1 mouse cellular context compared by ENCODE assay signal in the genomic region with DNA sequence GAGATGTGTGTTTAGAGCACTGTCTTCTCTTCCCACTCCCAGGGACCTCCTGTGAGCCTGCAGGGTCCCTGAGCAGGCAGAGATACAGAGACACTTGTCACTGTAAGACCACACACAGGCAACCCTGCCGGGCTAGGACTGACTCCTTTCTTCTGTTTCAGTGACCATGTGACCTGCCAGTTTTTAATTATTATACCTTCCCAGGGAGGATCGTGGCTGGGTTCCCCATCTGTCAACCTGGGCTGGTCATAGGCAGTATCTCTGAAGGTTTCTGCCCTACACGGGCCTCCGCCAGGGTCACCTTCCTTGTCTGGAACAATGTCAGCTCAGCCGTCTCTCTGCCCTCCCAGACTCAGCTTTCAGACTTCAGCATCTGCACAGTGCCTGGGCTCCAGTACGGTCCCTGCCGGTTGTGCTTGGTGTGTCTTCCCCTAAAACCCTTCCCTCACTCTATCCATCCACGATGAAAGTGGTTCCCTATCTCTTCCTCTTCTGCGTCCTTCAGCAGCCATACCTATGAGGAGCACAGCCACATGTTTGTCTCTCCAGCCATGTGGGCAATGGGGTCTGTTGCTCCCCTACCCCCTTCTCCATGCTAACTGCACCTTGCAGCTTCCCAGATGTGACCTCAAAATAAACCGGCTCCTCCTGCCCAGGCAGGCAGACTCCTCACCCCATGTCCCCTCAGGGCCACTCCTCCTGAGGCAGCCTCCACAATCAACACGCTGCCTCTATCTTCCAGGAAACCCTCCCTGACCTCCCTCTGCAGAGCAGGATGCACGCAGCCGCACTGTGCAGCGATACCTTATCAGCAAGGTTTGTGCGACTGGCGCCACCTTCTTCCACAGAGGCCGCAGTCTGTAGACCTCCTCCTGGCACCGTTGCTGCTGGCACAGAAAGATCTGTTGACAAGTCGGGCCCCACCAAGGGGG.
A peak's percentile ranks its signal among the peaks of the same experiment; 100 is the strongest.
TF ChIP-seq lines count a peak whose summit lies in the region.

No protein-coding gene starts in this region.

TF ChIP-seq in MEL, 35 proteins besides CTCF, POLR2A, EP300 and RAD21 (continued from another document):
- no peak; the same call in 1 of the 2 replicates for TF ChIP-seq POLR2AphosphoS5 (IDR thresholded peaks at IDR 0.05; ENCODE audit: borderline replicate concordance, low read depth, low read length)
- TF ChIP-seq ZMIZ1 (IDR thresholded peaks at IDR 0.05; ENCODE audit: low read depth, low read length) = 0 out of 2 replicates have a peak, but pooled peaks have one; percentile 63
